Mouse (Mus musculus): ENCODE measurements around the gene Gatd1. TPM values are rescaled to one million over a fixed set of nuclear protein-coding genes. Genes with fewer than 3 reads are reported as not detected.
"Not testable (repeated sequence)": the region's sequence is repeated elsewhere in the genome, so short reads cannot be mapped to it uniquely, and the experiment has no call there.

The Gatd1 gene
- polyA plus RNA-seq, 1 experiment, result 48.4 TPM

DNA sequence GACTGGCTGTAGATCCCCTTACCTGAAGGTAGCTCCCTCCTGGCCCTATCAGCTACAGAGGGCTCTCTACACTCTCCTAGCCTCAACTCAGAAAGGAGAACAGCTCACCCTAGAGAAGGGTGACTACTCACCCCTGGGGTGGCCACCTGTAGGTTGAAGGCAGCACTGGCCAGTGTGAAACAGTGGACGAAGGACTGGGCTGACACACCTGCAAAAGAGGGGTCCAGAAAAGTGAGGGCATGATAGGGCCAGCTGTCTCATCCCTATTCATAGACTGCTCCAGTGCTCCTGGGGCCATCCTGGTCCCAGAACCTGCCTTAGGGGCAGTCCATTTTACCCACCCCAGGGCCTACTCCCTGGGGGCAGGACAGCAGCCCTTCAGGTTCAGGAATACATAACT lies 2.3 kb downstream of the Gatd1 start:
- Histone ChIP-seq H3K36me3 (ENCODE audit: control insufficient read depth, insufficient read depth, low read length) (peaks cover 7% of the 10 kb centered on the region), H3K27me3 (ENCODE audit: control insufficient read depth, insufficient read depth, low read length) (no peaks in the 10 kb centered on the region), H3K4me3 (ENCODE audit: low read depth, low read length) (no peak overlapping the region), H3K27ac (ENCODE audit: insufficient read depth, low read depth, low read length) (no peak overlapping the region), H3K4me1 (ENCODE audit: control insufficient read depth, insufficient read depth, insufficient read length, low read length) (peaks cover 11% of the 10 kb centered on the region)
- TF ChIP-seq CTCF (IDR thresholded peaks at IDR 0.05; ENCODE audit: extremely low read depth, insufficient read length, insufficient replicate concordance, low read depth, low read length), result no peak
- TF ChIP-seq POLR2A (IDR thresholded peaks at IDR 0.05; ENCODE audit: low read depth, low read length), result no peak
- WGBS, result 100% methylated on average over 1 of the region's 1 CpGs

DNA sequence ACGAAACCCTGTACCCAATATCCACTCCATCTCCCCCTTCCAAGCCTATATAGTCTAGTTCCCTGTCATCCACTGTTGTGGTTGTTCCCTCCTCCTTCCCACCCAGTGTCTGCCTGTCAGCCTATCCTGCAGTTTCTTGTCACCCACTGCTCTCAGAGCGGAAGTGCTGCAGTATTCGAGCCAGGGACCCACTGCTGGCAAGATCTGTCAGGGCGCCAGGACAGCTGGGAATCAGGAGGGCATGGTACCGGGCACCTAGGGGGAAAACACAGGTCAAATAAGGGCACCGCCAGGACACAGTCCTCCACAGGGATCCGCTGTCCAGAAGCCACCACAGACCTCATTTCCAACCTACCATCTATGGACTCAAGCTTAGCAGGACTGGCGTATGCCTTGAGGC lies 3.3 kb downstream of the Gatd1 start:
- peaks cover 7% of the 10 kb centered on the region for H3K36me3 ChIP-seq (ENCODE audit: control insufficient read depth, insufficient read depth, low read length)
- H3K27me3 ChIP-seq (ENCODE audit: control insufficient read depth, insufficient read depth, low read length), result no peaks in the 10 kb centered on the region
- H3K4me1 ChIP-seq (ENCODE audit: control insufficient read depth, insufficient read depth, insufficient read length, low read length), result peaks cover 5% of the 10 kb centered on the region
- H3K4me3 ChIP-seq (ENCODE audit: low read depth, low read length), result no peak overlapping the region
- 87% methylated on average over 8 of the region's 8 CpGs for WGBS
- TF ChIP-seq POLR2A (IDR thresholded peaks at IDR 0.05; ENCODE audit: low read depth, low read length) (no peak), CTCF (IDR thresholded peaks at IDR 0.05; ENCODE audit: extremely low read depth, insufficient read length, insufficient replicate concordance, low read depth, low read length) (no peak)
- H3K27ac ChIP-seq (ENCODE audit: insufficient read depth, low read depth, low read length), result no peak overlapping the region

DNA sequence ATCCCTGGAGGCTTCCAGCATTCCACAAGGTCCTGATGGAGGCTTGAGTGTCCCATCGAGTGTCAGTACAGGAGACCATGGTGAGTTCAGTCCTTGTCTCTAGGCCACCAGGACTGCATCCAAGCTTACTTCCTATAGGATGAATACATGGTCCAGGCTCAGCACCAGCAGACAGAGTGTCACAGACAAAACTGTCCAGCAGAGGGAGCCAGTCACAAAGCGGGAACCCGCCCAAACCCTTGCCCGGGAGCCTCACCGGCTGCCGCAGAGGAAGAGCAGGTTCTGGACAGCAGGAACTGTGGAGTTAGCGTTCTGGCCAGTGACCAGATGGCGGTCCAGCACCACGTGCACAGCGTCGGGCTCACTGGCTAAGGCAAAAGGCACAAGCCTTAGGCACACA lies 5.1 kb downstream of the Gatd1 start:
- TF ChIP-seq POLR2A (IDR thresholded peaks at IDR 0.05; ENCODE audit: low read depth, low read length) (no peak), CTCF (IDR thresholded peaks at IDR 0.05; ENCODE audit: extremely low read depth, insufficient read length, insufficient replicate concordance, low read depth, low read length) (peak; percentile 91)
- Histone ChIP-seq H3K27ac (ENCODE audit: insufficient read depth, low read depth, low read length) (no peak overlapping the region), H3K27me3 (ENCODE audit: control insufficient read depth, insufficient read depth, low read length) (no peaks in the 10 kb centered on the region), H3K4me3 (ENCODE audit: low read depth, low read length) (no peak overlapping the region), H3K36me3 (ENCODE audit: control insufficient read depth, insufficient read depth, low read length) (peaks cover 7% of the 10 kb centered on the region), H3K4me1 (ENCODE audit: control insufficient read depth, insufficient read depth, insufficient read length, low read length) (peaks cover 4% of the 10 kb centered on the region)
- 7% methylated on average over 11 of the region's 11 CpGs for WGBS

DNA sequence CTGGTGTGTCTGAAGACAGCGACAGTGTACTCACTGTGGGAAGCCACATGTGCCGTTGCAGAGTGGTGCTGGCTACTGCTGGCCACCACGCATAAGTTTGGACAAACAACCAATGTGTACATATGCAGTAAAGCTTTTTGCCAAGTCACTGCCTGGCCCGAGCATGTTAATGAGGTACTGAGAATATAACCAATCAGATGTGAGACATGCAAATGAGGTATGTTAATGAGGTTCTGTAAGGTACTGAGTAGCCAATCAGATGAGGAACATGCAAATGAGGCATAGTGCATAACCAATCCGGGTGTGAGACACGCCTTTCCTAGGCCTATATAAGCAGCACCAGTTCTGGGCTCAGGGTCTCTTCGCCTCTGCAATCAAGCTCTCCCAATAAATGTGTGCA lies 6.3 kb downstream of the Gatd1 start:
- H3K36me3 ChIP-seq (ENCODE audit: control insufficient read depth, insufficient read depth, low read length), result peaks cover 14% of the 10 kb centered on the region
- not testable (repeated sequence) for H3K27me3 ChIP-seq (ENCODE audit: control insufficient read depth, insufficient read depth, low read length); H3K4me3 ChIP-seq (ENCODE audit: low read depth, low read length); H3K4me1 ChIP-seq (ENCODE audit: control insufficient read depth, insufficient read depth, insufficient read length, low read length); H3K27ac ChIP-seq (ENCODE audit: insufficient read depth, low read depth, low read length)
- WGBS, result 96% methylated on average over 7 of the region's 7 CpGs

DNA sequence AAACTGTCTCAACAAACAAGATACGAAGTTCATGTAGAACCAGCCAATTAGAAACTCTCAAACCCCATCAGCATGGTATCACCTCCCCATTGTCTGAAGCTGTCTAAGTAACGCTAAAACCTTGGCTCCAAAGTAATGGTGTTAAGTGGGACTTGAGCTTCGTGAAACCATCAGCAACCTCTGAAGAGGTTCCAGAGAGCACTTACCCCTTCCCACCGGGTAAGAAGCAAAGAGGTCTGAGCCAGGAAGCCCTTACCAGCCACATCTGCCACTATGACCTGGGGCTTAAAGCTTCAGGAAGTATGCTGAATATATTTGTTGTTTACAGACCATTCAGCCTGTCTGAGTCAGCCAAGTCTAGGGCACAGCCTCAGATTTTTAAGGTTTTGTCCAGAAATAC lies 8.5 kb downstream of the Gatd1 start:
- no peak overlapping the region for H3K27ac ChIP-seq (ENCODE audit: insufficient read depth, low read depth, low read length)
- H3K36me3 ChIP-seq (ENCODE audit: control insufficient read depth, insufficient read depth, low read length), result peaks cover 32% of the 10 kb centered on the region
- no peaks in the 10 kb centered on the region for H3K27me3 ChIP-seq (ENCODE audit: control insufficient read depth, insufficient read depth, low read length)

DNA sequence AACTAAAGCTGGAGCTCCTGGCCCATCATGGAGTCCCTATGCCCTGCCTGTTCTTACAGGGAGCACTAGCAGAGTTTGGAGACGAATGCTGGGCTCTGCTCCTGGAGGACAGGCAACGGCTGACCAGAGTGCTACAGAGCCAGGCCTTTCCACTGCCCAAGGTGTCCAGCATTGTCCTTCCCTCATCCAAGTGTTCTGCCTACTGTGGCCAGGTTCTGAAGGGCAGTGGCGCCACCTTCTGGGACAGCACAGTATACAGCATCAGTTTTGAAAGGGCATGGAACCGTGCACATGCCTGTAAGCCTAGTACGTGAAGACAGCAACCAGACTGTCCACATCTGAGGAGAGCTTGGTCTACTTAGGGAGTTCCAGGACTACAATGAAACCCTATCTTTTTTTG lies 10.6 kb downstream of the Gatd1 start:
- Histone ChIP-seq H3K27ac (ENCODE audit: insufficient read depth, low read depth, low read length) (no peak overlapping the region), H3K36me3 (ENCODE audit: control insufficient read depth, insufficient read depth, low read length) (peaks cover 50% of the 10 kb centered on the region), H3K4me3 (ENCODE audit: low read depth, low read length) (no peak overlapping the region), H3K4me1 (ENCODE audit: control insufficient read depth, insufficient read depth, insufficient read length, low read length) (no peaks in the 10 kb centered on the region), H3K27me3 (ENCODE audit: control insufficient read depth, insufficient read depth, low read length) (no peaks in the 10 kb centered on the region)
- WGBS, result 33% methylated on average over 5 of the region's 5 CpGs
- TF ChIP-seq CTCF (IDR thresholded peaks at IDR 0.05; ENCODE audit: extremely low read depth, insufficient read length, insufficient replicate concordance, low read depth, low read length) (peak; percentile 83; the same call in 1 of the 2 replicates), POLR2A (IDR thresholded peaks at IDR 0.05; ENCODE audit: low read depth, low read length) (no peak)

More for the DNA sequence above, 8.5 kb downstream of the Gatd1 start:
- Histone ChIP-seq H3K4me3 (ENCODE audit: low read depth, low read length) (no peak overlapping the region), H3K4me1 (ENCODE audit: control insufficient read depth, insufficient read depth, insufficient read length, low read length) (peaks cover 4% of the 10 kb centered on the region)
- no peak for TF ChIP-seq CTCF (IDR thresholded peaks at IDR 0.05; ENCODE audit: extremely low read depth, insufficient read length, insufficient replicate concordance, low read depth, low read length)
- TF ChIP-seq POLR2A (IDR thresholded peaks at IDR 0.05; ENCODE audit: low read depth, low read length), result no peak
- WGBS, result 53% methylated on average over 4 of the region's 4 CpGs

DNA sequence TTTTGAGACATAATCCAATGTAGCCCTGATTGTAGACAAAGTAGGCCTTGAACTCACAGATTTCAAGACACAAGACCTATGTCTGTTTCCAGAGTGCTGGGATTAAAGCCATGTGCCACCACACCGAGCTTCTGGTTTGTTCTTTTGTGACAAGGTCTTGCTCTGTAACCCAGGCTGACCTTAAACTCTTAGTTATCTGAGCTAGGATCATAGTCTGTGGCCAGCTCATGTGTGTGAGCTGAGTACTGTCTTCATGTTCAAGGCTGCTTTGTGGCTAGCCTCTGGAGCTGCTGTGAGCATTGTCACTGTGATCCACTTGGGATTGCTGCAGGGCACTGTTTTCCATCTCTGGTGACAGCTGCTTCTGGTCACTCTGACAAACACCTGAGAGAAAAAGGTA lies 18.6 kb downstream of the Gatd1 start:
- no peak for TF ChIP-seq CTCF (IDR thresholded peaks at IDR 0.05; ENCODE audit: extremely low read depth, insufficient read length, insufficient replicate concordance, low read depth, low read length)
- no peak for TF ChIP-seq POLR2A (IDR thresholded peaks at IDR 0.05; ENCODE audit: low read depth, low read length)
- Histone ChIP-seq H3K4me3 (ENCODE audit: low read depth, low read length) (no peak overlapping the region), H3K27ac (ENCODE audit: insufficient read depth, low read depth, low read length) (no peak overlapping the region), H3K36me3 (ENCODE audit: control insufficient read depth, insufficient read depth, low read length) (peaks cover 35% of the 10 kb centered on the region), H3K4me1 (ENCODE audit: control insufficient read depth, insufficient read depth, insufficient read length, low read length) (peaks cover 9% of the 10 kb centered on the region), H3K27me3 (ENCODE audit: control insufficient read depth, insufficient read depth, low read length) (no peaks in the 10 kb centered on the region)
- WGBS, result 39% methylated on average over 1 of the region's 1 CpGs

DNA sequence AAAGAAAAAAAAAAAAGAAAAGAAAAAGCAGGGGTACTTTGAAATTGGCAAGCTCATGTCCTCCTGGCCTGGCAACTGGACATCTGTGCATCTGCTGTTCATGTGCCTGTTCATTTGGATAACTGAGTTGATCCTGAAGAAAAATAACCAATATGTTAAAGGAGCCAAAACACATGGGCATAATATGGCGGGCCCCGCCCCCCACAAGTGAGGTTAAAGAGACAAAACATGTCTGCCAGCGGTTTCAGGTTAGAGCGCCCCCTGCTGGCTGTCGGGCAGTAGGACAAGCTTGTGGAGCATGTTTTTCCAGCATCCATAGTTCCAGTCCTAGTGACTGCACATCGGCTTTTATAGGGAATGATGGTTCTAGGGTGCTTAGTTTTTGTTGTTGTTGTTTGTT lies 19.2 kb downstream of the Gatd1 start:
- TF ChIP-seq CTCF (IDR thresholded peaks at IDR 0.05; ENCODE audit: extremely low read depth, insufficient read length, insufficient replicate concordance, low read depth, low read length), result peak; percentile 92; the same call in 1 of the 2 replicates
- no peak for TF ChIP-seq POLR2A (IDR thresholded peaks at IDR 0.05; ENCODE audit: low read depth, low read length)
- Histone ChIP-seq H3K4me3 (ENCODE audit: low read depth, low read length) (no peak overlapping the region), H3K36me3 (ENCODE audit: control insufficient read depth, insufficient read depth, low read length) (peaks cover 30% of the 10 kb centered on the region), H3K27ac (ENCODE audit: insufficient read depth, low read depth, low read length) (no peak overlapping the region), H3K27me3 (ENCODE audit: control insufficient read depth, insufficient read depth, low read length) (no peaks in the 10 kb centered on the region), H3K4me1 (ENCODE audit: control insufficient read depth, insufficient read depth, insufficient read length, low read length) (peaks cover 12% of the 10 kb centered on the region)
- 17% methylated on average over 6 of the region's 6 CpGs for WGBS
